Mouse (Mus musculus) yolk sac, embryonic 10.5 days (tissue): ENCODE measurements around the gene Xbp1.
"Not testable (repeated sequence)": the region's sequence is repeated elsewhere in the genome, so short reads cannot be mapped to it uniquely, and the experiment has no call there.

Source experiments
- DNase-seq: peaks from one replicate; pipeline ENCODE4 v3.0.0-alpha.2; 2017; ENCODE audit warnings: low spot score

Xbp1 gene

DNA sequence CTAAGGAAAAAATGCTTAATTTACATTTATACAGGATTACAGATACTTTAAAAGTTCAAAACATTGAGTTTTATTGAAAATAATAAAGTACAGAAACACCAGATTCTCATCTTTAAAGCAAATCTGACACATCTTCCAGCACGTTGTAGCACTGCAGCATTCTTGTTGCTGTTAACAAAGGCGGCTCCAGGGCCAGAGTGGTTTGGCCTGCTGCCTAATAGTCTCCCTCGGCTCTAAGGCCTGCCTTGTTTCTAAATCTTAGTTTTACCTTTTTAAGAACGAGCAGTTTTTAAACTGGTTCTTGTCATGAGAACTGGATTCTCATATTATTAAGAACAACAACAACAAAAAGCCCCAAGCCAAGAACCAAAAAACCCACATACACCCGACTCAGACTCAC lies 8.4 kb downstream of the Xbp1 start:
- DNase-seq = no peak

DNA sequence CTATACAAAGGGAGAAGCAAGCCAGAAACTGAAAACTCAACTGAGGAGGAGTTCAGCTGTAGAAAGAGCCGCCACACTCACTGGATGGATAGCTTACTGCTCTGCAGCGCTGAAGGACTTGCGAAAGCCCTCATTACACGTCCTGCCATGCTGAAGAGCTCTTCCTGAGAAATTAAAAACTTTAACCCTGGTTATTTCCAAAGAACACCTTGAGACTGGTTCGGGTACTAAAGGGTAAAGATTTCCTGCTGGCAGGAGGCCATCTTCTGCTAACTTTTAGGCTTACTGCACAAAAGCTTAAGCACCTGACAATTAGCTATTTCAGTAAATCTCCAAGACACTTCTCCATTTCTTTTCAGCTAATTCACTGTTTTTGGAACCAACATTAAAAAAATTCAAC lies 9.7 kb downstream of the Xbp1 start:
- DNase-seq = no peak

DNA sequence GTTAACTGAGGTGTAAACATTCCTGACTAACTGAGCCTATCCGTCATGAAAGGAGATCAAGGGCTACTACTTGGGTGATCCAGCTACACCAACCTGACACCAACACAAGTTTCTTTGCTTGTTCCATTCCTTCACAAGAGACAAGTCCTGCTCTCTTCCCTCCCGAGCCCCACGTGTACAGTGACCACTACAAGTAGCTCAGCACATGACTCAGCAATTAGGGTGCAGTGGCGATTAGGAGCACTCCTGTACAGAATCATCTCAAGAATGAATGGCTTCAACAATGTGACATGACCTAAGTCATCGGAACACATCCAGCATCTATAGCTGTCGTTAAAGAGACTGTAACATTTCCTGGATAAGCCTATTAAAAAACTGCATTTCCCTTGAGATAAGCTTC lies 10.3 kb downstream of the Xbp1 start:
- no peak for DNase-seq

DNA sequence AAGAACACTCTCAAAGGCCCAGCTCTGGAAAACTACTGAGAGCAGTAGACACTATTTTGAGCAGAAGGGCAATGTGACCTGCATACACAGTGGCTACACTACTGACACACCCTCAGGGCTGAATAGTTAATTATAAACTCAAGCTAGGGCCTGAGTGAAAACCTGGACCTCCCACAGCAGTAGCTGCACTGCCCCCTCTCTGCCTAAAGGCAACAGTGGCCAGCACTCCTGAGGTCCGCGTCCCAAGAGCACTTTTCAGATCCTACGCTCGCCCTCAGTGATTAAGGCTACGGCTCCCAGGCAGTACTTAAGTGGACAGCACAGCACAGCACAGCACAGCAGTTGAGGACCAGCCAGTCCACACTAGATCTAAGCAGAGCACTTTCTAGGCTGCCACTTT lies 12.6 kb downstream of the Xbp1 start:
- peak; percentile 77 for DNase-seq

DNA sequence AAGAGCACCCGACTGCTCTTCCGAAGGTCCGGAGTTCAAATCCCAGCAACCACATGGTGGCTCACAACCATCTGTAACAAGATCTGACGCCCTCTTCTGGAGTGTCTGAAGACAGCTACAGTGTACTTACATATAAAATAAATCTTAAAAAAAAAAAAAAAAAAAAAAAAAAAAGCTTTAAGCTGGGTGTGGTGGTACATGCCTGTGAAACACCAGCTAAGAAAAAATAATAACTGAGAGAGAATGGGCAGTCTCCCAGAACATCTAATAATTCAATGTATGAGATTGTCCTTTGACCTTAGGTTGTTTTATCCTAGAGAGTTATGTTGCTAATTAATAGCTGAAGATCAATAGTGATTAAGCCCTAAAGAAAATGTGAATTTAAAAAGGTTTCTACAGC lies 17.0 kb downstream of the Xbp1 start:
- not testable (repeated sequence) for DNase-seq

DNA sequence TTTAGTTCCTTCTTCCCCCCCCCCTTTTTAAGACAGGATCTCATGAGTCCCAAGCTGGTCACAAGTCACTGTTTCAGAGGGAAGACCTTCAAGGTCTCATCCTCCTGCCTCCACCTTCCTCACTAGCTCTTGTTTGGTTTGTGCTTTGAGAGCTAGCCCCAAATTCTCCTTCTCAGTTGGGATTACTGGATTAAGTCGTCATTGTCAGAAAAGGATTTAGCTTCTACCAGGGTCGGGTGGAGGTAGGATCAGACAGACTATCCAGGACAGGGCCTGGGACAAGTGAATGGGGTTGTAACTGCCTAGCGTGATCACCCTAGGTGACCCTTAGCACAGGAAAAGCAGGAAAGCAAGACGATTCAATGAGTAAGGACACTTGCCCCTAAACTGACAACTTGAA lies 19.9 kb downstream of the Xbp1 start:
- DNase-seq = no peak

DNA sequence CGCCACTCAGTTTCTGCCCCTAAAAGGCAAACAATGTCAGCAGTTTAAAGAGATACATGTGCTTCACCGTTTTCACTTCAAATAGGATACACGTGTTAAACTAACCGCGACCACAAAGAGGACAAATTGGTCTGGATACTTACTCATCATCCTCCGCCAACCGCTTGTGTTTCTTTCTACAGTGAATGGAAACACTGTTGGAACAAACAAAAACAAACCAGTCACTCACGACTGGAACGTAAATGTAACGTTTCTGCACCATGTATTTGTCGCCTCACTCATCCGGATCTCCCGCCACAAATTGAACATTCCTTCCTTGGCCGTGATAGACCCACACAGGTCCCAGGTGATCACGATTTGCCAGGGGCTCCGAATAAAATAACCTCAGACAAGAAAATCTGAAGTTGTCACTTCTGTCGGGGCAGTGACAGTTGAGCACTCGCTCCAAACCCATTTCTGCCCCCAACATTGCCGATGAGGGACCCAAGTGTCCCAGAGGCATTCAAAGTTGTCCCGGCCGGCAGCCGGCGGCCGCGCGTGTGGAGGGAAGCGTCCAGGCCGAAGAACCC lies 20.9 kb downstream of the Xbp1 start:
- no peak for DNase-seq

DNA sequence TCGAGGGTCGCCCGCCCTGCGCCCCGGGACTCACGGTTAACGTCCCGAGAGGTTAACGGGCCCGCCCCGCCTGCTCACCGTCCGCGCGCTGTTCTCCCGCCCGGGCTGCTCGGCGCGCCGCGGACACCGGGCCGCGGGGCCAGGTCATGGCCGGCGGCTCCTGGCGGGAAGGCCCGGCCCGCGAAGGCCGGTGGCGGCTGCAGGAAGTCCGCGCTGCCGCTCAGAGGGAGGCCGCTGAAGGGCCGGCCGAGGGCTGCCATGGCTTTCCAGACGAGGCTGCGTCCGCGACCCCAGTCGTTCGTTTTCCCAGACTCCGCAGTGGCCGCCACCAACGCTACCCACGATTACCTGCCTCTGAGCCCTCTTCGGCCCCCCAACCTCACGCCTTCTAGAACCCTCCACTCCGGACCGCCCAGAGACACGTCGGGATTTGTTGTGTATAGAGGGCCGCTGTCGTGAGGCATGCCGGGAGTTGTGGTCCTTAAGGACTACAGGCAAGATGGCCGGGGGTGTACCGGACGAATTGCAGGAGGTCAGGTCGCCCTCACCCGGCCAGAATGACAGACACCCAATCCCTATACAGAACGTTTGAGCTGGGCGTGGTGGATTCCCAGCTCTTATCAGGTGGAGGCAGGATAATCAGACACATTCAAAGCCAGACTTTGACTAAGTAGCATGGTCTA lies 21.5 kb downstream of the Xbp1 start, which contains the start of gene Ccdc117:
Gene Ccdc117, minus strand, starts transcription at position 389 of the 683 bp plus-strand sequence.
- DNase-seq = peak; percentile 97

DNA sequence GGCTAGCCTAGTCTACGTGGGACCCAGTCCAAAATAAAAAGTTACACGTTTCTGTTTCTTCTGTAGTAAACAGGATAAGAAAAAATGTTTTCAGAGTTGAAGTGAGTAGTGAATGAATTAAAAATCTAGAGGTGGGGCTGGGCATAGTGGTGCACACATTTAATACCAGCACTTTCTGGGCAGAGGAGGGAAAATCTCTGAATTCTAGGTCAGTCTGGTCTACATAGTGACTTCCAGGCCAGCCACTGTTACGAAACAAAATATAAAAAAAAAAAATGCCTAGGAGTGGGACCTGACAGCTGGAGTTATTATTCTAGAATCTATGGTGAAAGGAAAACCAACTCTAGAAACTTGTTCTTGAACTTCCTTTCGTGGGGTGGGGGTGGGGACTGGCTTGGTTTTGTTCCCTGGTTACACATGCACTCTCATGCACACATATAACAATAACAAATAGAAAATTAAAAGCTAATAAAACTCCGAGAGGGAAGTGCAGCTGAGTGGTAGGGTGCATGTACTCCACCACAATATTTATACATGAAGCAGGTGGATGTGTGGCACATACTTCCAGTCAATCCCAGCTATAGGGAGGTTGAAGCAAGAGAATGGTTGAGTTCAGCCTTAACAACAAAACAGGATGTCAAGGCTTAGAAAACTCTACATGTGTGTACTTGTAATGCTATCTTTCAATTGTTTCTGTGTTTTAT lies 22.2 kb downstream of the Xbp1 start:
- no peak for DNase-seq

DNA sequence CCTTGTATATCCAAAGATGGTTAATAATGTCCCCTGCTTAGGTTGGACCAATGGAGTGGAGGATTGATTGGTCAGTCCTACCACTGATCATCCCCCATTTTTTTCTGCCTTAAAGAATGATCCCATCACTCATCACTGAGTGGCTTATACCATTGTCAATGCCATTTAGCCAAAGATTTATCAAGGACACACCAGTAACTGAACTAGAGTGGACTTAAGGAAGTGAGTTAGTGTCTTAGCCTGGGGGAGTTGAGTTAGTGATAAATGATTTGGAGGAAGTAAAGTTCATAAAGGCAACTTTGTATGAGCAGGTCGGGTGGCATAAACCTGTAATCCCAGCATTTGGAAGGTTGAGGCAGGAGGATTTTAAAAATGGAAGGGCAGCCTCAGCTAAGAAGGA lies 22.8 kb downstream of the Xbp1 start:
- no peak for DNase-seq

DNA sequence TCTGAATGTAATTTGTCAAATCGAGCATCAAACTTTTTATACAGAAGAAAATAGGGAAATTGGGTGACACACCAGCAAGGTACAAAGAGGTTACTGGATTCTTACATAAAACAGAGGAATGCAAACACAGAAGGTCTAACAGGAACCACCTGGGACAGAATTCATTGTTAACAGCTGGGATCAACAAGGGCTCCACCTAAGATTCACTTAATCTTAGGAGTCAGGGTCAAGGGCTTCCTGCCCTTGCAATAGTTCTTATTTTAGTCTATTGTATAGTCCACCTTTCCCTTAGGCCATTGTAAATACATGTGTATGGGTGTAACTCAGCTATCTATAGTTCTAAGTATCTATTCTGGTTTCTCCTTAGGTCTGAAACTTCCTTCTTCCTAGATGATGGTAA lies 24.2 kb downstream of the Xbp1 start:
- not testable (repeated sequence) for DNase-seq

DNA sequence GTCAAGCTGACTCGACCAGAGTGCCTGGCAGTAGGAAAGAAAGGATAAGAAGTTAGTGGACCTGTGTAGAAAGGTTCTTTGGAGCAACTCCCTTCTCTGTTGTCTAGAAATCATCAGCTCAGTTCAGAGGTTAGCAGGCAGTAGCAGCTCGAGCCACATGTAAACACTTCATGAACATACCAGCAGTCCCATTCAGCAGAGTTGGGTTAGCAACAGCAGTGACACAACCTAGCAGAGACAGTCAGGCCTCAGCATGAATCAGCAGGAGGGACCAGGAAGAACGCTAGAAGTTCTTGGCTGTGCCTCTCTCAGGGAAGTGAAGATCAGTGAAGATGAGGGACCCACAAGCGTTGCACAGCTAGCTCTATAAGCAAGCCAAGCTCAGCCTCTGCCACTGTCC lies 25.0 kb downstream of the Xbp1 start:
- no peak for DNase-seq

DNA sequence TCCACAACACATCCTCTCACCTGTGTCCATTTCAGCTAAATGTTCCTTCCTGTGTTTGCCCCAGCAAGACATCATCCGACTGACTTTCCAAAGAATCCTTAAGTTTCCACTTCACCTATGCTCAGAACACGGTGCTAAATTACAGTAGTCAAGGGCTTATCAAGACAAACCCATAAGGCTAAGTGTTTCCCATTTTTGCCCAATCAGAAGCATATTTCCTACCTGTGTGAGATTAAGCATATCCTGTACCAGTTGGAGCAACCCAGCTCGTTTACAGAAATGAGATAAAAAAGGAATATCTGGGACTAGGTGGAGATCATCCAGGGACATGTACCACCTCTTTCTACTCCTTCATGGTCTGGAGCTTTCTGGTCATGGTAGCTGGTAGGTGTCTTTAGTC lies 26.2 kb downstream of the Xbp1 start:
- no peak for DNase-seq

DNA sequence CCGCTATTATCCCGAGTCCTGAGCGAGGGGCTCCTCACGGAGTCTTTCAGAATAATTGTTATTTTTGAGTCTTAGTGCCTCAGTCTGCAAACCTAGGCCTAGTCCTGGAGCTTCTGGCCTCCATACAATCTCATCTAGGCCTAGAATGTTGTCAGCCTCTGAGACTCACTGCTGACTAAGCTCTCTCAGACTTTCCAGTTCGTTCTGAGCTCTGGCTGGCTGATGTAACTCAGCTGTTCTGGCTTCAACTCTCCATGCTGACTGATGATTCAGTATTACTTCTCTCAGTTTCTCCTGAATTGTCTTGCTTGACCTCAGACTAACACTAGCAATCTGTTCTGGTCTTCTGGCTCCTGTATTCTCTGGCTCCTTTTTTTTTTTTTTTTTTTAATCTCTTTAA lies 31.0 kb downstream of the Xbp1 start:
- no peak for DNase-seq

DNA sequence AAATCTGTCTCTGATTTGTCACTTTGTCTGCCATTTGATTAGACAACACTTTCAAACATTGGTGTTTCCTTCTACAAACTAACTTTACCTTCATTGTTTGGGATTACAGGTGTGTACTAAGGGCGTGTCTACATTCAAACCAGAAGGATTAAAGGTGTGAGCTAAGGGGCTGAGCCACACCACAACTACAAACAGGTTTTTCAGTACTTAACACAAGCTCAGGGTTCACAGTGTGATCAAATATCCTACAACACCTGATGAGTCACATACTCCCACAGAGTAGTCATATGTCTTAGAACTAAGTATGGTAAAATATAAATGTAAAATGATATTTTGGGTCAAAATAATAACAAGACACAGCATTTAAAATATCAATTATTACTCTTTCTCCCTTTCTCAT lies 31.5 kb downstream of the Xbp1 start:
- DNase-seq = no peak

DNA sequence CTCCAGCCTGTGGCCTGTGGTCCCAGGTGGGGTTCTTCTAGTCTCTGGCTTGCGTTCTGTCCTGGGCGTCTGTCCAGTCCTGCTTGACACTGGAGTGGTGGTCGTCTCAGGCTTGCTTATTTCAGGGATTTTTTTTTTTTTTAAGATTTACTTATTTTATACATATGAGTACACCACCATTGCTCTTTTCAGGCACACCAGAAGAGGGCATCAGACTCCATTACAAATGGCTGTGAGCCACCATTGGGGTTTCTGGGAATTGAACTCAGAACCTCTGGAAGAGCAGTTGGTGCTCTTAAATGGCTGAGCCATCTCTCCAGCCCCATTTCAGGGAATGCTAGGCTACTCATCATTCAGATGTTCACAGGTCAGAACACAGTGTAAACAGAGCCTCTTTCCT lies 39.8 kb downstream of the Xbp1 start:
- no peak for DNase-seq

DNA sequence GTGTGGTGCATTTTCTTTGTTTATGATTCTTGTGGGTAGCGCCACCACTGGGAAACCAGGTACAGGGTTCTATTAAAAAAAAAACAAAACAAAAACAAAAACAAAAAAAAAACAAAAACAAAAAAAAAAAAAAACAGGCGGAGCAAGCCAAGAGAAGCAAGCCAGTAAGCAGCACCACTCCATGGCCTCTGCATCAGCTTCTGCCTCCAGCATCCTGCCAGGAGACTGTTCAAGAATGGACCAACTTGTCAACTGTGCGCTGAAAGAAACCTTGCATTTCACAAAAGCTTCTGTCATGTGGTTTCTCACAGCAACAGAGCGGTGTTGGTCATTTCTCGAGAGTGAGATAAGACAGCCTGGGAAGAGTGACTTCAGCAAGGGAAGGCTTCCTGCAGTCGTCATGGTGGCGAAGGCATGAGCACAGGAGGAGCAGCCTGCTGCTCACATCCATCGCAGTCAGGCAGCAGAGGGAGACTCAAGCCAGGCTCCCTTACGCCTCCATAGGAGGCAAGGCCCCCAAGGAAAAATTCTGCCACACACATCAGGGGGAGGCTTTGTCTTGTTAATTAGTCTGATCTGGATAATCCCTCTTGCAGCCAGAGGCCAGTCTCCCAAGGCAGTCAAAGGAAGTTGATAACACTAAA lies 42.3 kb downstream of the Xbp1 start:
- no peak for DNase-seq

DNA sequence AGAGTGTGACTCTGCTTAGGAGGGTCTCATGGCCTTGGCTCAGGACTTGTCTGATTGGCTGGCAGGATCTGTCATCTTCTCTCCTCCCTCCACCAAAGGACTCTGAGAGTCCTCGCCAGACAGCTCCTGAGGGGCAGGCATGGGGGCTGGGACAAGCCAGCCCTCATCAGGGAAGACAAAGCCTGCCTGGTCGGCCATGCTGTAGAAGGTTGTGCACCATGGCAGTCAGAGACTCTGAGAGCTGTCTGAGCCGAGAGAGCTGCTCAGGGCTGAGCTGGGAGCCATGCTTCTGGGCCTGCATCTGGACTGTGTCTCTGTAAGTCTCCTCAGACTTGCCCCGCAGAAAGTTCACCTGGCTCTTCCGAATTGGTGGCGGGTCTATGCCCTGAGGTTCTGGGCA lies 43.4 kb downstream of the Xbp1 start:
- no peak for DNase-seq

DNA sequence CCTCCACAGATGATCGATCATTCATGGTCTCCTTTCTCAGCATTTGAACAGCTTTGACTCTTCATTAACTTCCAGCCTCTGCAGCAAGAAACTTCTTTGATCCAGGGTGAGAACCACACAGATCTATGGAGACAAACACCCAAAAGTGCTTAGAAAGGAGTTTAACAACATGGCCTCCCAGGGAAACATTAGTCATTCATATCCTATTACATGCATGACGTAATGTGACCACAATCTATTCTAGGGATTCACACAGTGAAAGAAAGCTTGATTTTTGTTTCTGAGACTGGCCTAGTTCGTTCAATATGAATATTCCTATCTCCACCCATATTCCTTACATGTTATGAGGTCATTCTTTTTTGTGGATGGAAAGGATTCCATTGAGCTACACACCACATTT lies 45.1 kb downstream of the Xbp1 start:
- no peak for DNase-seq

DNA sequence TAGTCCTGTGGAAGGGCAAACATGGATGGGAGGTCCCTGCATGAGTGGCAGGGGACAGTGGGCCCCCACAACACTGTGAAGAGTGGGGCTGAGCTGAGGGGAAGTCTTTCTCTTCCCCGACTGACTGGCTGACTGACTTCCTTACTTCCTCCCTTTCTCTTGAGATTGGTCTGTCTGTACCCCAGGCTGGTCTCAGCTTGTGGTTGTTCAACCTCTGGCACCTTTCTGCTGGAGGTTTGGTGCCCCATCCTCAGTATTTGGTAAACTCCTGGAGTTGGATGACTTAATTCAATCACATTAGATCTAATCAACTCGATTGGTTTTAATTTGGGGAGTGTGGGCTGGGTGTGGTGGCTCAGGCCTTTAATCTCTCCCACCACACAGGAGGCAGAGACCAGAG lies 46.0 kb downstream of the Xbp1 start:
- DNase-seq = no peak

DNA sequence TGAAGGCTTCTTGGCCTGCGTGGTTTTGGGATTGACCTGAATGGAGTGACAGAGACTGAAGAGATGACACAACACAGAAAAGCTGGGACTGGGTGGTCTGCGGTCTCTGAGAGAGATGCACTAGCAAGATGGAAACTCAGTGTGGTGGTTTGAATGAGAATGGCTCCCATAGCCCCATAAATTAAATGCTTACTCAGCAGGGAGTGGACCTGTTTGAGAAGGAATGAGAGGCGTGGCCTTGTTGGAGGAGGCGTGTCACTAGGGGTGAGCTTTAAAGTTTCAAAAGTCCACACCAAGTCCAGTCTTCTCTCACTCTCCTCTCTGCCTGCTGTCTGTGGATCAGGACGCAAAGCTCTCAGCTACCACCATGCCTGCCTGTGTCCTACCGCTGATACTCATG lies 47.2 kb downstream of the Xbp1 start:
- no peak for DNase-seq

DNA sequence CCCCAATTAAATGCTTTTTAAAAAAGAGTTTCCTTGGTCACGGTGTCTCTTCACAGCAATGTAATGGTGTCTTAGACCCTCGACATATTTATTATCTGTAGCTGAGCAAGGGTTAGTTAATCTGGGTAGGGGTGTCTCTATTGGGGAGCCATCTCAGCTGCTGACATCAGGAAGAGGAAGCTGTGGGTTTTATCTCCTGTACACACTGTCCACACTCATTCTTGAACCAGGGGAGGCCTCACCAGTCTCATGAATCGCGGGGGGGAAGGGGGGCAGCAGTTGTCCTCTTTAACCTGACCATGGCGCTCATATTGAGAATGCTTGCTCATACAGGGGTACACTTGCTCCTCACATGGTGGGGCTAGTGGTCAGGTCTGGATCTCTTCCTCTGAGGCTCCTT lies 47.6 kb downstream of the Xbp1 start:
- DNase-seq = no peak

DNA sequence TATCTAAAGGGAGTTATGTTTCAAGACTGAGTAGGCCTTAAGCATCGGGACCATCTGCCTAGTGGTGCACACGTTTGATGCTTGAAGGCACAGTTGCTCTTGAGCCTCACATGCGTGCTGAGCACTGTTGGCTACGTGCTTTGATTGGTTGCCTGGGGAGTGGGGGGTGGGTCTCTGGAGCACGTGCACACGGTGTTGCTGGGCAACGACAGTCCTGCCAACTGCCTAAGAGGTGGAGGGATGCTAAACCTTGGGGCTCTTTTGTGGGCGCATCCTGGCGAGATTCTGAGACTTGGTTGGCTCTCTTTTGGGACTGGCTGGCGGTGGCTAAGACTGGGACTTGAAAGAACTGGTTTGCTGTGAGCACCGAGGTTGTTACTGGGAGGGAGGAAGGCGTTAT lies 49.0 kb downstream of the Xbp1 start, which contains the start of gene Ankrd36:
Gene Ankrd36, plus strand, starts transcription at position 211 of the 400 bp plus-strand sequence.
- no peak for DNase-seq
